Mouse (Mus musculus): ENCODE measurements around the gene Ddx25. TPM values are rescaled to one million over a fixed set of nuclear protein-coding genes. Genes with fewer than 3 reads are reported as not detected.

Gene Ddx25
- polyA plus RNA-seq (2015; fragmentation: Nextera tagmentation; extraction: Ambion mirVana), result 28.6 and 30.1 TPM in 2 replicates

GRCm38 (mm10) chr9:35558257-35559008 is at the start of gene Ddx25, which contains the start of gene Pus3:
TSS of gene Ddx25 (minus strand) at chr9:35558528.
TSS of gene Pus3 (plus strand) at chr9:35558595.
- Histone ChIP-seq H3K4me3 (ENCODE audit: low read length) (peak within 1 kb of the TSS; percentile 64), H3K27ac (ENCODE audit: low read depth, low read length) (peak within 1 kb of the TSS; percentile 89), H3K9ac (ENCODE audit: low read depth, low read length) (peak within 1 kb of the TSS; percentile 74), H3K36me3 (ENCODE audit: control insufficient read depth, insufficient read depth, low read length) (peaks cover 12% of the 10 kb centered on the region), H3K4me2 (ENCODE audit: low read length) (peak within 1 kb of the TSS; percentile 96), H3K4me1 (ENCODE audit: control insufficient read depth, insufficient read depth, low read depth, low read length) (peaks cover 11% of the 10 kb centered on the region), H3K9me3 (ENCODE audit: control insufficient read depth, low read length) (no peaks in the 10 kb centered on the region), H3K27me3 (replicated peaks; ENCODE audit: control insufficient read depth, insufficient read depth, low read length) (no peaks in the 10 kb centered on the region)
- ATAC-seq, result peak; percentile 87
- under 1% methylated on average over 59 of the region's 59 CpGs for WGBS

DNA sequence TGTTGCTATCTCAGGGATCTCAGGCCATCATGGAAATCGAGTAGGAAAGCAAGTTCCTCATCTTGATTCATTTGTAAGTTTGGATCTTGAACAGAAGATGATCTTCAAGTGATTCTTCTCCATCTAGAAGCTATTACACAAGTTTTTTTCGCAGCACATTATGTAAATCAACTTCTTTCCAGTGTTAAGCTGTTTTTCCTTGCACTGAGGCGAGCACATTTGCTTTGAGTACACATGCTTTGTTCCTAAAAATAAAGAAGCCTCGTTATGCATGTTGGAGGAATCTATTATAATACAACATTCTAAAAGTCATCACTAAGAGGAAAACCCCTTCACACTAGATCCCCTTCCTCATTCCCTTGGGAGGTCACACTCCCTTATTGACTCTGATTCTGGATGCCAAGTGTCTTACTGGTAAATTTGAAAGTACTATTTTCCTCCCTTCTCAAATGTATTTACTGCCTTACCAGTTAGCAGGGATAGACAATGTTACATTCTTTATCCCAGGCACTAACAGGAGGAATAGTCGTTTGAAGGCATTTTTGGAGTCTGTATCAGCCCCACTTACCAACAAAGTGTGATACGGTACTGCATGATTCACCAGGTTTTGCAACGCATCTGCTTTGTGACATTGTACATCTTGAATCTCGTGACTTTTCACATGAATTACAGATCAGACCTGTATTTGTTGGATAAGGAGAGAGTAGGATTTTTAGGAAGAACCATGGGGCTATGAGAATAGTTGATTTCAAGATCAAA is 49.5 kb upstream of the Ddx25 start:
- H3K27ac ChIP-seq (ENCODE audit: low read depth, low read length), result no peak overlapping the region
- no peaks in the 10 kb centered on the region for H3K36me3 ChIP-seq (ENCODE audit: control insufficient read depth, insufficient read depth, low read length)
- ATAC-seq, result no peak
- no peaks in the 10 kb centered on the region for H3K4me1 ChIP-seq (ENCODE audit: control insufficient read depth, insufficient read depth, low read depth, low read length)
- H3K4me2 ChIP-seq (ENCODE audit: low read length), result no peak overlapping the region
- H3K27me3 ChIP-seq (replicated peaks; ENCODE audit: control insufficient read depth, insufficient read depth, low read length), result no peaks in the 10 kb centered on the region
- no peak overlapping the region for H3K4me3 ChIP-seq (ENCODE audit: low read length)
- WGBS, result 68% methylated on average over 8 of the region's 8 CpGs
- H3K9me3 ChIP-seq (ENCODE audit: control insufficient read depth, low read length), result no peaks in the 10 kb centered on the region
- no peak overlapping the region for H3K9ac ChIP-seq (ENCODE audit: low read depth, low read length)

DNA sequence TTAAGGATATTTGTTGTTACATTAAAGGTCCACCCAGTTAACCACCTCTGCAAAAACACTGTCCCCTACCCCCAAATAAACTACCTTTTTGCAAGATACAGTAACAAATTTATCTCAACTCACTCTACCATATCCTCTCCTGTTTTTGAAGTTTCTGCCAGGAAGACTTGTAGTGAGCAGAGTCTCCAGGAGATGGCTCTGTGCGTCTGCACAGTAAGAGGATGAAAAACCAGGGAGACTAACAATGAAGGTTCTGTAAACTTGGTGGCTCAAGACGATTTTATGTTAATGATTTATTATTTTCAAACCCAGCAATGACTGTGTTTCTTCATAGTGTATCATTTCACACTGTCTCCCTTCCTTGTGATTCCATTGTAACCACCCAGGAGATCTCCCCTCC is 34.6 kb upstream of the Ddx25 start:
- Histone ChIP-seq H3K27ac (ENCODE audit: low read depth, low read length) (no peak overlapping the region), H3K4me3 (ENCODE audit: low read length) (no peak overlapping the region), H3K4me1 (ENCODE audit: control insufficient read depth, insufficient read depth, low read depth, low read length) (no peaks in the 10 kb centered on the region), H3K27me3 (replicated peaks; ENCODE audit: control insufficient read depth, insufficient read depth, low read length) (no peaks in the 10 kb centered on the region), H3K9ac (ENCODE audit: low read depth, low read length) (no peak overlapping the region), H3K9me3 (ENCODE audit: control insufficient read depth, low read length) (no peaks in the 10 kb centered on the region), H3K4me2 (ENCODE audit: low read length) (no peak overlapping the region), H3K36me3 (ENCODE audit: control insufficient read depth, insufficient read depth, low read length) (no peaks in the 10 kb centered on the region)
- 13% methylated on average over 2 of the region's 2 CpGs for WGBS
- ATAC-seq, result peak; percentile 71; the same call in 1 of the 2 replicates

DNA sequence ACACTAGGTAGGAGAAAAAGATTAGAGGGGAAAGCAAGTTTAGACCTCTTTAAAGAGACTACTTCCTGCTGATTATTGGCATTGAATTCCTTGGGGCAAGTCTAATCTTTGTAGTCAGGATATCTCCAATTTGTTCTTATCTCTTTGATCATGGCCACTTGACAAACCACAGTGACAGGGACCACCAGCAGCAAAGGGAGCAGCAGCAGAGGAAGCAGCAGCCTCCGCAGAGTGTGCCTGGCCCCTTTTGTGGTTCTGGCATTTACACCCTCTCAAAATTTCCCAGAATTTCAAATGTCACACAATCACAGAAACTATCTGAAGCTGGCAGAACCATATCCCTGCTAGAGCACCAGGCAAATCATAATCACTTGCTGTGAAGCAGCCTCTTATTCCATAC is 29.3 kb upstream of the Ddx25 start:
- Histone ChIP-seq H3K27me3 (replicated peaks; ENCODE audit: control insufficient read depth, insufficient read depth, low read length) (no peaks in the 10 kb centered on the region), H3K9me3 (ENCODE audit: control insufficient read depth, low read length) (no peaks in the 10 kb centered on the region), H3K4me3 (ENCODE audit: low read length) (no peak overlapping the region), H3K36me3 (ENCODE audit: control insufficient read depth, insufficient read depth, low read length) (no peaks in the 10 kb centered on the region), H3K4me2 (ENCODE audit: low read length) (no peak overlapping the region), H3K4me1 (ENCODE audit: control insufficient read depth, insufficient read depth, low read depth, low read length) (no peaks in the 10 kb centered on the region), H3K27ac (ENCODE audit: low read depth, low read length) (no peak overlapping the region), H3K9ac (ENCODE audit: low read depth, low read length) (no peak overlapping the region)
- WGBS, result 81% methylated on average over 1 of the region's 1 CpGs
- no peak for ATAC-seq

- 4% methylated on average over 26 of the region's 32 CpGs for WGBS
- Histone ChIP-seq H3K4me1 (ENCODE audit: control insufficient read depth, insufficient read depth, low read depth, low read length) (peaks cover 3% of the 10 kb centered on the region; the same call in 1 of the 2 replicates), H3K27me3 (replicated peaks; ENCODE audit: control insufficient read depth, insufficient read depth, low read length) (peaks cover 6% of the 10 kb centered on the region), H3K9me3 (ENCODE audit: control insufficient read depth, low read length) (no peaks in the 10 kb centered on the region), H3K27ac (ENCODE audit: low read depth, low read length) (no peak overlapping the region), H3K4me3 (ENCODE audit: low read length) (peak overlapping the region; percentile 43), H3K36me3 (ENCODE audit: control insufficient read depth, insufficient read depth, low read length) (no peaks in the 10 kb centered on the region), H3K9ac (ENCODE audit: low read depth, low read length) (peak overlapping the region; percentile 59), H3K4me2 (ENCODE audit: low read length) (peak overlapping the region; percentile 80)
- no peak for ATAC-seq
These were observed 16.1 kb upstream of the Ddx25 start for GRCm38 (mm10) chr9:35574416-35574815.

DNA sequence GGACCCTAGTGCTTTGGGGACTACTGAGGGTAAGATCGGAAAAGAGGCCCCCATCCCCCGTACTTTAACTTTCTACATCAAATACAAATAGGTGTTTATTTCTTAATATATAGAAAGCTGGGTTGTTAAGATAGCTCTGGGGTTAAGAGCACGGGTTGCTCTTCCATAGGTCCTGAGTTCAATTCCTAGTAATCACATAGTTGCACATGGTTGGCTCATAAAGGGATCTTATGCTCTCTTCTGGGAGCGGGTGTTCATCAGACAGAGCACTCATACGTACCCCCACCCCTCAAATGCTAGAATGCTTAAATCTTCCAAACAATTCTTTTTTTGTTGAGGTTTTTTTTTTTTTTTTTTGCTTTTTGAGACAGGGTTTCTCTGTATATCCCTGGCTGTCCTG is 12.3 kb upstream of the Ddx25 start:
- ATAC-seq, result no peak
- peaks cover 8% of the 10 kb centered on the region for H3K4me1 ChIP-seq (ENCODE audit: control insufficient read depth, insufficient read depth, low read depth, low read length)
- H3K9me3 ChIP-seq (ENCODE audit: control insufficient read depth, low read length), result no peaks in the 10 kb centered on the region
- H3K4me3 ChIP-seq (ENCODE audit: low read length), result peak overlapping the region; percentile 80
- peak overlapping the region; percentile 64 for H3K4me2 ChIP-seq (ENCODE audit: low read length)
- 7% methylated on average over 5 of the region's 5 CpGs for WGBS
- peaks cover 3% of the 10 kb centered on the region for H3K36me3 ChIP-seq (ENCODE audit: control insufficient read depth, insufficient read depth, low read length)
- peak overlapping the region; percentile 80 for H3K9ac ChIP-seq (ENCODE audit: low read depth, low read length)
- peaks cover 6% of the 10 kb centered on the region for H3K27me3 ChIP-seq (replicated peaks; ENCODE audit: control insufficient read depth, insufficient read depth, low read length)
- no peak overlapping the region for H3K27ac ChIP-seq (ENCODE audit: low read depth, low read length)

- Histone ChIP-seq H3K36me3 (ENCODE audit: control insufficient read depth, insufficient read depth, low read length) (peaks cover 10% of the 10 kb centered on the region), H3K9me3 (ENCODE audit: control insufficient read depth, low read length) (no peaks in the 10 kb centered on the region), H3K4me2 (ENCODE audit: low read length) (peak within 1 kb of the TSS; percentile 67), H3K27ac (ENCODE audit: low read depth, low read length) (peak within 1 kb of the TSS; percentile 90), H3K4me3 (ENCODE audit: low read length) (peak within 1 kb of the TSS; percentile 80), H3K4me1 (ENCODE audit: control insufficient read depth, insufficient read depth, low read depth, low read length) (peaks cover 8% of the 10 kb centered on the region), H3K9ac (ENCODE audit: low read depth, low read length) (peak within 1 kb of the TSS; percentile 80), H3K27me3 (replicated peaks; ENCODE audit: control insufficient read depth, insufficient read depth, low read length) (peaks cover 6% of the 10 kb centered on the region)
- ATAC-seq, result peak; percentile 98
- under 1% methylated on average over 86 of the region's 86 CpGs for WGBS
These were observed 11.5 kb upstream of the Ddx25 start, which contains the start of the genes Pate2 and Hyls1 for GRCm38 (mm10) chr9:35569571-35570534. TSS of gene Pate2 (plus strand) at chr9:35570284. TSS of gene Hyls1 (minus strand) at chr9:35570398.

DNA sequence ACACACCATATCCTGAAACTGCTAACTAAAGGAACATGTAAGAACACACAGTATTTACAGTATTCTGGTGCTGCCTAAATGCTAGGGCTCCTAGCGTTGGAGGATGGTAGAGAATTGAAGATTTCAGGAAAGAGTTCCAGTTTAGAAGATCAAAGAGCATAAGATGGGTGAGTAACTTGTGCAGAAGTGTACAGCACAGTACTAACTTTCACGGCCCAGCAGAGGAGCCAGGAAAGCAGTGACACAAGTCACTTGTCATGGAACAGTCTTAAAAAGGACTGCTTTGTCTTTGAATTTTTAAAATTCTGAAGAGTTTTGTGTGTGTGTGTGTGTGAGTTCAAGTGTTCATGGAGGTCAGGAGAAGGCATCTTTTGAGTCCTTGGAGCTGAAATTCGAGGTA is 9.7 kb upstream of the Ddx25 start:
- Histone ChIP-seq H3K27me3 (replicated peaks; ENCODE audit: control insufficient read depth, insufficient read depth, low read length) (no peaks in the 10 kb centered on the region), H3K27ac (ENCODE audit: low read depth, low read length) (no peak overlapping the region), H3K36me3 (ENCODE audit: control insufficient read depth, insufficient read depth, low read length) (peaks cover 14% of the 10 kb centered on the region), H3K9me3 (ENCODE audit: control insufficient read depth, low read length) (no peaks in the 10 kb centered on the region), H3K4me2 (ENCODE audit: low read length) (no peak overlapping the region), H3K4me3 (ENCODE audit: low read length) (no peak overlapping the region), H3K9ac (ENCODE audit: low read depth, low read length) (no peak overlapping the region), H3K4me1 (ENCODE audit: control insufficient read depth, insufficient read depth, low read depth, low read length) (peaks cover 4% of the 10 kb centered on the region)
- WGBS, result 83% methylated on average over 3 of the region's 3 CpGs
- no peak for ATAC-seq

Data from hindbrain, embryonic 16.5 days (tissue).